Mouse (Mus musculus) neural tube, embryonic 14.5 days (tissue): ENCODE results near the gene Dhh. TPM values are rescaled to one million over a fixed set of nuclear protein-coding genes. Genes with fewer than 3 reads are reported as not detected.

Experiments used
- ATAC-seq: fragments of 200-750 bp; cut with Nextera tagmentation; 2 replicates; pipeline ENCODE4 v1.8.0; 2017; ENCODE audit warnings: low read depth, mild to moderate bottlenecking, moderate TSS enrichment, moderate library complexity
- H3K27ac ChIP-seq: fragments of 300-500 bp; sonication (generic); 2 replicates; pipeline ENCODE4 v1.5.1; 2014; ENCODE audit warnings: low read depth, mild to moderate bottlenecking, control low read depth, low read length, moderate library complexity, mixed read lengths
- H3K27me3 ChIP-seq: fragments of 300-500 bp; sonication (generic); 2 replicates; pipeline ENCODE4 v1.6.1; 2014; ENCODE audit warnings: low read length; ENCODE audit not compliant: control insufficient read depth, insufficient read depth
- H3K36me3 ChIP-seq: fragments of 300-500 bp; sonication (generic); 2 replicates; pipeline ENCODE4 v1.6.1; 2014; ENCODE audit warnings: low read length, mixed read lengths; ENCODE audit not compliant: control insufficient read depth, insufficient read depth
- H3K4me1 ChIP-seq: fragments of 300-500 bp; sonication (generic); 2 replicates; pipeline ENCODE4 v1.6.1; 2014; ENCODE audit warnings: low read length; ENCODE audit not compliant: control insufficient read depth, insufficient read depth
- H3K4me2 ChIP-seq: fragments of 300-500 bp; sonication (generic); 2 replicates; pipeline ENCODE4 v1.6.1; 2014; ENCODE audit warnings: mild to moderate bottlenecking, low read depth, low read length, control low read depth
- H3K4me3 ChIP-seq: fragments of 300-500 bp; sonication (generic); 2 replicates; pipeline ENCODE4 v1.5.1; 2014; ENCODE audit warnings: low read depth, low read length, control low read depth, mixed read lengths
- H3K9ac ChIP-seq: fragments of 300-500 bp; sonication (generic); replicated peaks from 2 replicates; pipeline ENCODE4 v1.6.1; 2014; ENCODE audit warnings: low read depth, mild to moderate bottlenecking, control low read depth, low read length, mixed read lengths
- H3K9me3 ChIP-seq: fragments of 300-500 bp; sonication (generic); 2 replicates; pipeline ENCODE4 v1.6.1; 2016; ENCODE audit warnings: low read length; ENCODE audit not compliant: control insufficient read depth
- WGBS: fragments of 180-500 bp; shearing (Covaris S2); extraction: QIAGEN DNeasy Blood & Tissue Kit; methylation state at CpG from one replicate; pipeline ENCODE4 v1.1.7; 2014; 5-methylcytosine and 5-hydroxymethylcytosine counted together
- polyA plus RNA-seq: library from polyadenylated mRNA; unstranded; fragments of >200 nt; fragmentation: Nextera tagmentation; extraction: Ambion mirVana; gene quantifications from 2 replicates; pipeline ENCODE4 v1.2.1, GENCODE M21; 2014

Dhh gene
- polyA plus RNA-seq, 1 experiment from 2014 or later = 0.32 TPM

DNA sequence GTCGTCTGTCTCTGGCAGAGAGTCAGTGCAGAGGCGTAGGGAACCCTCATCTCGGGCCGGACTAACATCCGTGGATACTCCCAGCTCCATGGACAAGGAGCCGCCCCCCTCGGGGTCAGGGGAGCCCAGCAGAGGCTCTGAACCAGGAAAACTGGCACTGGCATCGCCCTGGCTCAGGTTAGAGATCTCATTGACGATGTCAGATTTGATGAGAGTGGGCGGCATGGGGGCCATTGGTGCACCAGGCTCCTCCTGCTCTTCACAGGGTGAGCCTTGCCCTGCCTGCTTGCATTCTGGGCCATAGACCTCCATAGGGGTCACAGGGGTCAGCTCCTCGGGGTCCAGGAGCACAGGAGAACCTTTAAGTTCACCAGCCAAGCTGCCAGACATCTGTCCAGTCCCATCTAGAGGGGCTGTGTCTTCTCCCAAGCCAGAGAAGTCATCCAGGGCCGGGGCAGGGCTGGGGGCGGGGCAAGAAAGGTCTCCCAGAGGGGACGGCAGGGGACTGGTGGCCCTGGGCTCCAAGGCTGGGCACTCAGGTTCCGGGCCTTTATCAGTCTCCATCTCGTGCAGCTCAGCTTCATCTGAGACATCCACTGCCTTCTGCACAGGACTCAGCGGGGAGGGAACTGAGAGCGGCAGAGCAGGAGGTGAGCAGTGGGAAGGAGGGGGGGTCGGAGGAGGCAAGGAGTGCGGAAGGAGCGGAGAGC lies 36.5 kb downstream of the Dhh start:
- Histone ChIP-seq H3K4me3 (no peak overlapping the region), H3K27me3 (no peaks in the 10 kb centered on the region), H3K27ac (no peak overlapping the region), H3K36me3 (peaks cover 82% of the 10 kb centered on the region), H3K4me2 (no peak overlapping the region), H3K9ac (no peak overlapping the region), H3K4me1 (0 out of 2 replicates have a peak, but pooled peaks cover under 1% of the 10 kb centered on the region), H3K9me3 (no peaks in the 10 kb centered on the region)
- WGBS = 92% methylated on average over 21 of the region's 21 CpGs
- ATAC-seq = no peak

DNA sequence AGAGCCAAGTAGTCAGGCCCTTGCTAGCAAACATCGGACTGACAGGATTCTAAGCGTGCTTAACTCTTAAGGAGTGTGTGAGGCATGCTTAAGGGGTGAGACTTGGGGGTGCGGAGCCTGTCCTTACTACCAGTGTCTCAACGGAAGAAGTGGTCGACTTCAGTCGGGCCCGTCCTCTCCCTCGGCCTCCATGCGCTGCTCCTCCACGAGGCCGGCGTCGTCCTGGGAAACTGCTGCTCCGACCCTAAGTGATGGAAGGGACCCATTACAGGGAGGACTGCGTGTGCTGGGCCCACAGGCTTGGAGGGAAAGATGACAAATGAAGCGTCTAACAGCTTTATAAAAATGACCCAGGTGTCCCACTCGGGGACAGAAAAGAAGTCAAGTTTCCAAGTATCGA lies 37.4 kb downstream of the Dhh start:
- no peak for ATAC-seq
- 97% methylated on average over 18 of the region's 18 CpGs for WGBS

DNA sequence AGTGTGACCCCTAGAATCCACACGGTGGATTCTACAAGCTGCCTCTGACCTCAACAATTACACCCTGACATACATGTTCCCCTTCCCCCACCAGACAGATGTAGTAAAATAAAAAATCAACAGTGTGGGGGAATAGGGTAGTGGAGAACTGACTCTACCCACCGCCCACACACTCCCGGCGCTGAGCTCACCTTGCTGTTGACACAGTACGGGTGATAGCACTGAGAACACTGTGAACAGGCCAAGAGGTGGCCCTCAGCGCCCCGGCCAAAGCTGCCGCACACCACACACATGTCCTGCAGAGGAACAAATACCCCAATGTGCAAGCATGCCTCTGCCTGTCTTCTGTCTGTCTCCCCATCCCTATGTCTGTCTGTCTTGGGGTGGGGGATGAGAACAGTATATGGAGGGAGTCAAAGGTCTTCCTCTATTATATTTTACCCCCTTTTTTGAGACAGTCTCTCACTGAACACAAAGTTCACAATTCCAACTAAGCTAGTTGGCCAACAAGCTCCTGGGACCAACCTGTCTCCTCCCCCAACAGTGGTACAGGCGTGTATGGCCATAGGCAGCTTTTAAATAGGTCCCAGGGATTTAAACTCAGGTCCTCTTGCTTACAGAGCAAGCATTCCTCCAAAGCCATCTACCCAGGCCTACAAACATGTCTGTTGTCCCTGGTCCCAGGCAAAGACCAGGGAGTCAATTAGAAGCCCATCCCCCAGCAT lies 38.9 kb downstream of the Dhh start:
- Histone ChIP-seq H3K36me3 (peaks cover 81% of the 10 kb centered on the region), H3K4me1 (no peaks in the 10 kb centered on the region), H3K4me2 (no peak overlapping the region), H3K4me3 (no peak overlapping the region), H3K27me3 (no peaks in the 10 kb centered on the region), H3K27ac (no peak overlapping the region), H3K9me3 (no peaks in the 10 kb centered on the region), H3K9ac (no peak overlapping the region)
- ATAC-seq = no peak
- 85% methylated on average over 9 of the region's 9 CpGs for WGBS

More for the DNA sequence above, 37.4 kb downstream of the Dhh start:
- Histone ChIP-seq H3K36me3 (peaks cover 83% of the 10 kb centered on the region), H3K9ac (no peak overlapping the region), H3K4me3 (no peak overlapping the region), H3K27me3 (no peaks in the 10 kb centered on the region), H3K27ac (no peak overlapping the region), H3K4me1 (no peaks in the 10 kb centered on the region), H3K4me2 (no peak overlapping the region), H3K9me3 (no peaks in the 10 kb centered on the region)

DNA sequence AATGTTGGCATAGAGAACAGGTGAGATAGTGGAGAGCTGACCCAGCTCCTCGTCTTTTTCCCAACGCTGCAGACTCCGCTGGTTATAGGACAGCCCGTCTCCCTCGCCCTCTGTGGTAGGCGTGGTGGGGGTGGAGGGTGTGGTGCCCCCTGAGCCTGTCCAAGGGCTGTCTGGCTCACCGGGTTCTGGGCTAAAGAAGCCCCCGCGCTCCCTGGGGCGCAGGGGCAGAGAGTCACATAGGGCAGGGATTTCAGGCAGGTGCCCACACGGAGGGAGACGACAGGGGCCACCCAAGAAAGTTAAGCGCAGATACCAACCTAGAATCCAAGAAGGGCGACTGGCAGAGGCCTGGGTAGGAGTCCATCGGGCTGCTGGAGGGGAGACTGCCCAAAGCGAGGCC lies 44.1 kb downstream of the Dhh start:
- Histone ChIP-seq H3K9ac (no peak overlapping the region), H3K27ac (no peak overlapping the region), H3K9me3 (no peaks in the 10 kb centered on the region), H3K4me2 (no peak overlapping the region), H3K27me3 (no peaks in the 10 kb centered on the region), H3K4me1 (no peaks in the 10 kb centered on the region), H3K4me3 (no peak overlapping the region), H3K36me3 (peaks cover 85% of the 10 kb centered on the region)
- WGBS = 93% methylated on average over 16 of the region's 16 CpGs
- no peak for ATAC-seq

DNA sequence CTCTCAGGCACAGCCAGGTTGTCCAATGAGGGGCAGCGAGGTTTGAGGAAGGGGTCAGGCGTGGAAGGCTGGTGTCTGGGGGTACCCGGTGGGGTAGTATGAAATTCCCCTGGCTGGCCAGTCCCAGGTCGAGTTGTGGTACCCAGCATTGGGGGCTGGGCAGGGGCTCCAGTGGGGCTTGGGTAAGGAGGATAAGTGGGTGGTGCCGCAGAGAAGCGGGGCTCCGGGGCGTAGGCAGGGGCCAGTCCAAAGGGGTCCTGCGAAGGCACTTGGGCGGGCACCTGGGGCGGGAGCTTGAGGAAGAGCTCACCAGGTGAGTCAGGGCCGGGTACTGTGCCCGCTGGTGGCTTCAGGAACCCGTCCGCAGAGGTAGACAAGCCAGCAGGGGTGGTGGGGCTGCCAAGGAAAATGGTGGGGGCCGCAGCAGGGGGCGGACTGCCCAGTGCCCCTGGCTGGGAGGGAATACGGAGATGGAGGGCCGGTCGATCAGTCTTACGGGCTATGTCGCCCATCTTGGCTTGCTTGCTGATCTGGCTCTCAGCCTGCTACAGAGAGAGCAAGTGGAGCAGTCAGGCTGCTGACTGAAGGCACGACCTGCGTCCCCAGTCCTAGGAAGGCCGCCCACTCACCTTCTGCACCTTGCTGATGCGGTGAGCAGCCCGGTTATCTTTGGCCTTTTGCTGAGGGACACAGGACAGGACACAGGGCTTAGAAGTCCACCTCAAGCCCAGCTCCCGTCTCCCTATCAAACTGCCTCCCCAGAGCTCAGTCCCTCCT lies 45.0 kb downstream of the Dhh start:
- no peaks in the 10 kb centered on the region for H3K4me1 ChIP-seq
- no peak for ATAC-seq
- no peak overlapping the region for H3K4me3 ChIP-seq
- H3K4me2 ChIP-seq = no peak overlapping the region
- no peaks in the 10 kb centered on the region for H3K9me3 ChIP-seq
- 94% methylated on average over 28 of the region's 28 CpGs for WGBS
- no peak overlapping the region for H3K9ac ChIP-seq
- no peaks in the 10 kb centered on the region for H3K27me3 ChIP-seq
- H3K27ac ChIP-seq = no peak overlapping the region
- H3K36me3 ChIP-seq = peaks cover 93% of the 10 kb centered on the region

DNA sequence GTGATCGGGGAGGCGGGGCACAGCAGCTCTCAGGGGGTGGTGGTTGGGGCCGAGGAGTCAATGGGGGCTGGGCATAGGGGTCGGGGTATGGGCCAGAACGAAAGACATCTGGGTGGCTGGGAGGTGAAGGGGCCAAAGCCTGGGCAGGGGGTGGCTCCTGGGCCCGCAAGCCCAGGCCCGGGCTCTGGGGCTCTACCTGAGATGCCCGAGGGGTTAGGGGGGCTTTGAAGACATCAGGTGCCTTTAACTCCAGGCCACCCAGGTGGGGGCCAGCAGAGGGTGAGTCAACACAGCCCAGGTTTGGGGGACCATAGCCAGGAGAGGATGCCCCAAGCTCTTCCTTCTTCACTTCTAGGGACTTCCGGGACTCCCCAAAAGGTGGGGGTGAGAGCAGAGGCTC lies 45.6 kb downstream of the Dhh start:
- Histone ChIP-seq H3K27ac (no peak overlapping the region), H3K4me2 (no peak overlapping the region), H3K9ac (no peak overlapping the region), H3K27me3 (no peaks in the 10 kb centered on the region), H3K9me3 (no peaks in the 10 kb centered on the region), H3K36me3 (peaks cover 91% of the 10 kb centered on the region), H3K4me3 (no peak overlapping the region), H3K4me1 (no peaks in the 10 kb centered on the region)
- WGBS = 96% methylated on average over 9 of the region's 9 CpGs
- no peak for ATAC-seq

DNA sequence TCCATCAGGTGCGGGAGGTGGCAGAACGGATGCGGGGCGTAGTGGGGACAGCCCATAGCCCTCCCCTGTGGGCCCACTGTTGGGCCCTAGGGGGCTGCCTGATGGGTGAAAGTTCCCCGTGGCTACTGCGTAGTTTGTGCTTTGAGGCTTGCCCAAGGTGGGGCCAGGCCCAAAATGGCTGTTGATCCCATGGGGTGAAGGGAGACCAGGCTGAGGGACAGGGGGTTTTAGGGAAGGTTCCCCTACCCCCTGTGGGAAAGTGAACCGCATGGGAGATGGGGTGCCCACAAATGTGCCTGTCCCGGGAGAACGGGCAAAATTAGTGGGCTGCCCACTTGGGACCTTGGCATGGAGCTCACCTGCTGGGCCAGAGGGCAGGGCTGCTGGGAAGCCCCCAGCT lies 46.3 kb downstream of the Dhh start:
- no peak for ATAC-seq
- WGBS = 97% methylated on average over 9 of the region's 9 CpGs

DNA sequence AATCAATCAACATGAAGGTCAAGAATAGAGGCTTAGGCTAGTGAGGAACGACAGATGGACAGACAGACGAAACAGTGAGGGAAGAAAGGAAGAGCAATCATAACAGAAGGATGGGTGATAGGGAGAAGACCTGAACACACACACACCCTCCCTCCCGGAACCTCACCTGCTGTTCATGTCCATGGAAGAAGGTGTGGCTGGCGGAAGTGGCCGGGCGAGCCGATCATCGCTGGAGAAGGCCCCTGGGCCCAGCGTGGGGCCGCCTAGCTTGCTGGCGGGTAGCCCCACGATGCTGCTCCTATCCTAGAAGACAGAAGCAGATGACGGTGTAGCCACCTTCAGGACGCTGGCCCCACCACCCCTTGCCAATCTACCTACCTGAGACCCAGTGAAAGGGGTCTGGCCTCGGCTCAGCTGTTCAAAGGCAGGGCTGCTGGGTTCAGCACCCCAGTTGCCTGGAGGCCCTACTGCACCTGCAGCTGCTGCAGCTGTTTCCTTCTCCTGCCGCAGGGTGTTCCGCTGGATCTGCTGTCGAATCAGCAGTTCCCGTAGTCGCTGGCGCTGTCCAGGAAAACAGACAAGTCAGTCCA lies 47.0 kb downstream of the Dhh start:
- Histone ChIP-seq H3K4me2 (no peak overlapping the region), H3K9me3 (no peaks in the 10 kb centered on the region), H3K4me3 (no peak overlapping the region), H3K4me1 (no peaks in the 10 kb centered on the region), H3K27ac (no peak overlapping the region), H3K9ac (no peak overlapping the region), H3K27me3 (no peaks in the 10 kb centered on the region), H3K36me3 (peaks cover 93% of the 10 kb centered on the region)
- 95% methylated on average over 21 of the region's 21 CpGs for WGBS
- ATAC-seq = no peak

More for the DNA sequence above, 46.3 kb downstream of the Dhh start:
- Histone ChIP-seq H3K9ac (no peak overlapping the region), H3K27me3 (no peaks in the 10 kb centered on the region), H3K9me3 (no peaks in the 10 kb centered on the region), H3K4me2 (no peak overlapping the region), H3K4me1 (no peaks in the 10 kb centered on the region), H3K36me3 (peaks cover 91% of the 10 kb centered on the region), H3K4me3 (no peak overlapping the region), H3K27ac (no peak overlapping the region)
